Mouse (Mus musculus) erythroblast, embryonic 14.5 days (primary cell): Measurements from ENCODE around the gene Sc5d.

Experiments
- GATA1 ChIP-seq: IDR thresholded peaks from 2 replicates; pipeline ENCODE4 v1.6.1; 2012; ENCODE audit warnings: low read length, inconsistent platforms, mixed read lengths
- TAL1 ChIP-seq: IDR thresholded peaks from 3 replicates; pipeline ENCODE4 v1.6.1; 2012; ENCODE audit warnings: low read length, inconsistent platforms, mixed read lengths

DNA sequence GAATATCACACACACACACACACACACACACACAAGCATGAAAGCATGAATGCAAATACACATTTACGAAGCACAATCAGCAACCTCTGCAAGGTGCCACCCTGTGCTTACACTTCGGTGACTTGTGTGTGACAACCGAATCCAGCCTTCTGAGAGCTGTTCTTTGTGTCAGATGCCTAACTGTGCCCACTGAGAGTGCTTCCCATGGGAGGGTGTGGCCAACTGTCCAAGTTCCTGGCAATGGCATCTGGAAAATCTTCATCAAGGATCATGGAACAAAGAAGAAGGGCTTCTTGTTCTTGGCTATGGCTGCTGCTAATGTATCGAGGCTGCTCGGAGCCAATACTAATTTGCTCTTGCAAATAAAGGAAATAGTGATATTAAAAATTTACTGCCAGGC lies 61.8 kb downstream of the Sc5d start:
- TF ChIP-seq GATA1 (no peak), TAL1 (no peak)
